Mouse (Mus musculus): Measurements from ENCODE around the gene Nkx2-5. TPM values are rescaled to one million over a fixed set of nuclear protein-coding genes. Genes with fewer than 3 reads are reported as not detected.

Gene Nkx2-5
- polyA plus RNA-seq, 1 experiment from 2014 or later = 7.4 TPM

DNA sequence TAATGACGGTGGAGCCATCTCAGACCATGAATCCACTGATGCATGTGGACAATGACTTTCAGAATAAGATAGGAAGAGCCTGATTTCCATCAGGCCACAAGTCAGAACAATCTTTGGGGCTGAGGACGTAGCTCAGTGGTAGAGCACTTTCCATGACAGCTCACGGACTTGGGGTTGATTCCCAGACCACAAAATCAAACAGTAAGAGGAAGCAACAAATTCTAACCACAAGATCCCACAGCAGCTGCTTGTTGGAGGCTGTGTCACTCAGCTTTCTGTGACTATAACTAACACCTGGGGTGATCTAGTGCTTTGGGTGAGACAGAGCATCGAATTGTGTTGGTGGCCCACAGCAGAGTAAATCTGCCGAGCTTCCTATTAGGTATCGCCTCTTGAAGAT is 28.0 kb downstream of the Nkx2-5 start:
- WGBS = 75% methylated on average over 6 of the region's 6 CpGs

DNA sequence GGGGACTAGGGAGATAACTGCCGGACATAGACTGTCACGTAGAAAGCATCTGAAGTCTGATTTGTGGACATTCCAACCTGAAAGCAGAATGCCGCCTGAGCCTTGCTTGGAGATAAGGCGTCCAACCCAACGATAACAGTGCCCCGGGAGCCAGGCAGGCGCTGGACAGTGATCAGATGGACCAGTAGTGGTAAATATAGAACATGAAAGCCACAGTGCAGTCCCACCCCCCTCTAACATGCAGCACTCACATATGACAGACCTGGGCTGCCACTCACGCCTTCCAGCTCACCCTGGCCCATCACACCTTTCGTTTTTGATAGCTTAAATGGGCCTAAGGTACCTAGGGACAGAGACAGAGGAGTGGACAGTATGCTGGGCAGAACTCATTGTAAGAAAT is 31.3 kb downstream of the Nkx2-5 start:
- H3K4me1 ChIP-seq (ENCODE audit: control insufficient read depth, insufficient read depth, low read length) = no peaks in the 10 kb centered on the region
- DNase-seq (ENCODE audit: low spot score) (no peak), ATAC-seq (ENCODE audit: low read depth) (no peak)
- H3K4me2 ChIP-seq (ENCODE audit: low read depth, low read length) = no peak overlapping the region
- 86% methylated on average over 9 of the region's 9 CpGs for WGBS
- no peak overlapping the region for H3K27ac ChIP-seq (replicated peaks; ENCODE audit: low read depth, low read length)
- no peaks in the 10 kb centered on the region; the same call in 1 of the 2 replicates for H3K27me3 ChIP-seq (replicated peaks; ENCODE audit: control insufficient read depth, insufficient read depth, low read length)
- no peaks in the 10 kb centered on the region for H3K9me3 ChIP-seq (ENCODE audit: control insufficient read depth, low read length)
- no peak overlapping the region for H3K4me3 ChIP-seq (ENCODE audit: low read depth, low read length)
- H3K9ac ChIP-seq (ENCODE audit: low read depth, low read length) = no peak overlapping the region
- no peaks in the 10 kb centered on the region for H3K36me3 ChIP-seq (ENCODE audit: control insufficient read depth, insufficient read depth, low read length)

More for the DNA sequence above, 28.0 kb downstream of the Nkx2-5 start:
- no peak overlapping the region for H3K4me3 ChIP-seq (ENCODE audit: low read depth, low read length)
- no peaks in the 10 kb centered on the region; the same call in 1 of the 2 replicates for H3K27me3 ChIP-seq (replicated peaks; ENCODE audit: control insufficient read depth, insufficient read depth, low read length)
- ATAC-seq (ENCODE audit: low read depth) (no peak), DNase-seq (ENCODE audit: low spot score) (no peak)
- H3K9me3 ChIP-seq (ENCODE audit: control insufficient read depth, low read length) = no peaks in the 10 kb centered on the region
- H3K4me1 ChIP-seq (ENCODE audit: control insufficient read depth, insufficient read depth, low read length) = no peaks in the 10 kb centered on the region
- H3K27ac ChIP-seq (replicated peaks; ENCODE audit: low read depth, low read length) = no peak overlapping the region
- H3K9ac ChIP-seq (ENCODE audit: low read depth, low read length) = no peak overlapping the region
- H3K36me3 ChIP-seq (ENCODE audit: control insufficient read depth, insufficient read depth, low read length) = no peaks in the 10 kb centered on the region
- H3K4me2 ChIP-seq (ENCODE audit: low read depth, low read length) = no peak overlapping the region

DNA sequence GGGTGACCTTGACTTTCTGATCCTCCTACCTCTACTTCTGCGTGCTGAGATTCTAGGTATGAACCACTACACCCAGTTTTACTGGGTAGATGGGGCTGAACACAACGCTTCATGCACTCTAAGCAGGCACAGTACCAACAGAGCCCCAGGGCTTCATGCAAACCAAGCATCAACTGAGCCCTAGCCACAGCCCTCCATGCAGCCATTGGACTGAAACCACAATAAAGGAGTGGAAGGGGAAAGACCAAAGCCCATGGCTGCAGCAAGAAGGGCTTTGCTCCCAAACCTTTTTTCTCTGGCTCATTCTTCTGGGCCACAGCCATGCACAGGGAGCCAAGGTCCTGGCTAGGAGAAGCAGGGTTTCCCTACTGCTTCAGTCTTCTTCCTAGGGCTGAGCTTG is 32.2 kb downstream of the Nkx2-5 start:
- Histone ChIP-seq H3K4me2 (ENCODE audit: low read depth, low read length) (no peak overlapping the region), H3K4me1 (ENCODE audit: control insufficient read depth, insufficient read depth, low read length) (no peaks in the 10 kb centered on the region), H3K27me3 (replicated peaks; ENCODE audit: control insufficient read depth, insufficient read depth, low read length) (no peaks in the 10 kb centered on the region; the same call in 1 of the 2 replicates), H3K36me3 (ENCODE audit: control insufficient read depth, insufficient read depth, low read length) (no peaks in the 10 kb centered on the region), H3K9ac (ENCODE audit: low read depth, low read length) (no peak overlapping the region), H3K4me3 (ENCODE audit: low read depth, low read length) (no peak overlapping the region), H3K27ac (replicated peaks; ENCODE audit: low read depth, low read length) (no peak overlapping the region), H3K9me3 (ENCODE audit: control insufficient read depth, low read length) (no peaks in the 10 kb centered on the region)
- ATAC-seq (ENCODE audit: low read depth) (no peak), DNase-seq (ENCODE audit: low spot score) (no peak)
- 64% methylated on average over 2 of the region's 2 CpGs for WGBS

DNA sequence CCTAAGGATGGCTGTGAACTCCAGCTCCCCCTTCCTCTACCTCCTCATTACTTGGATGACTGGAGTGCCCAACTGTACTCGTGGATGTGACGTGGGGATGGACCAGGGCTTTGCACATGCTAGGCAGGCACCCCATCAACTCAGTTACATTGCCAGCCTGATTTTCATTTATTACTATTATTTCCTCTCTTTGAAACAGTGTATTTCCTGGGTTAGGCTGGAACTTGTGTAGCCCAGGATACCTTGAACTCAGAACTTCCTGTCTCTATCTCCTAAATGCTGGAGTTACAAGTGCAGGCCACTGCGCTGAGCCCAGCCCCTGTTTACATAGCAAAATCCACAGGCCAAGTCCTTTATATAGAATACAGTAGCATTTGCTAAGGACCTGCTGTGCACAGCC is 41.9 kb downstream of the Nkx2-5 start:
- Histone ChIP-seq H3K27me3 (replicated peaks; ENCODE audit: control insufficient read depth, insufficient read depth, low read length) (no peaks in the 10 kb centered on the region), H3K36me3 (ENCODE audit: control insufficient read depth, insufficient read depth, low read length) (no peaks in the 10 kb centered on the region), H3K4me2 (ENCODE audit: low read depth, low read length) (no peak overlapping the region), H3K27ac (replicated peaks; ENCODE audit: low read depth, low read length) (no peak overlapping the region), H3K4me3 (ENCODE audit: low read depth, low read length) (no peak overlapping the region), H3K9ac (ENCODE audit: low read depth, low read length) (no peak overlapping the region), H3K9me3 (ENCODE audit: control insufficient read depth, low read length) (no peaks in the 10 kb centered on the region), H3K4me1 (ENCODE audit: control insufficient read depth, insufficient read depth, low read length) (no peaks in the 10 kb centered on the region)
- ATAC-seq (ENCODE audit: low read depth) (no peak), DNase-seq (ENCODE audit: low spot score) (no peak)
- WGBS = 80% methylated on average over 3 of the region's 3 CpGs

DNA sequence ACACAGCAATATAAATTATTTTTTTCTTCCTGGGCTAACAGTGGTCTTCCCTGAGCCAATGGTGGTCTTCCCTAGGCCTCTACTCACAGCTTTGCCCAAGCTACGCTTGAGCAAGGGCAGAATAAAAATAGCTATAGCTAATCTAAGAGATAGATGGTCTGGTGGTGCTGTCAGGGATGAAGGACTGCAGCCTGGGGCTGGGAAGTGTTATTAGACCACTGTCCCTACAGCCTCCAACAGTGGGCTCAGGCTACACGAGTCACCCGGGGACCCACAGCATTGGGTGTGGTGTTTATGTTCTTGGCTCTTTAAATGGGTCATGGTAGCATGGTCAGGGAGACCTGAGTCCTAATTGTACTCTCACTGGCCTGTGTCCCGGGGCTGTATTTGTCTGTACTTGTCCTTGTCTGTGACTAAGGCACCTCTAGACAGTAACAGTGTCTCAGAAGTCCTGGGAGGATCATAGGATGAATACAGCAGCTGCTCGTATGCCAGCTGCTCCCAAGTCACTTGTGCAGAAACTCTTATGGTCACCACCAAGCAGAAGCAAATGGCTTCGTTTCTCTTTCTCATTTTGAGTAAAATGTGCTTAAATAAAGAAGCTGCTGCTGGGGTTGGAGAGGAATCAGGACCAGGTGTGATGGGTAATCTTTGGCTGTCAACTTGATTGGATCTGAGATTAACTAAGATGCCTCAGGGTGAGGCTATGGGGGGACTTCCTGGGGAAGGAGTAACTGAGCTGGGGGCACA is 47.3 kb downstream of the Nkx2-5 start:
- DNase-seq (ENCODE audit: low spot score) (no peak), ATAC-seq (ENCODE audit: low read depth) (no peak)
- no peaks in the 10 kb centered on the region for H3K27me3 ChIP-seq (replicated peaks; ENCODE audit: control insufficient read depth, insufficient read depth, low read length)
- H3K27ac ChIP-seq (replicated peaks; ENCODE audit: low read depth, low read length) = no peak overlapping the region
- H3K9ac ChIP-seq (ENCODE audit: low read depth, low read length) = no peak overlapping the region
- peaks cover 8% of the 10 kb centered on the region for H3K36me3 ChIP-seq (ENCODE audit: control insufficient read depth, insufficient read depth, low read length)
- H3K4me3 ChIP-seq (ENCODE audit: low read depth, low read length) = no peak overlapping the region
- H3K4me2 ChIP-seq (ENCODE audit: low read depth, low read length) = no peak overlapping the region
- no peaks in the 10 kb centered on the region for H3K4me1 ChIP-seq (ENCODE audit: control insufficient read depth, insufficient read depth, low read length)
- 69% methylated on average over 6 of the region's 6 CpGs for WGBS
- H3K9me3 ChIP-seq (ENCODE audit: control insufficient read depth, low read length) = no peaks in the 10 kb centered on the region

DNA sequence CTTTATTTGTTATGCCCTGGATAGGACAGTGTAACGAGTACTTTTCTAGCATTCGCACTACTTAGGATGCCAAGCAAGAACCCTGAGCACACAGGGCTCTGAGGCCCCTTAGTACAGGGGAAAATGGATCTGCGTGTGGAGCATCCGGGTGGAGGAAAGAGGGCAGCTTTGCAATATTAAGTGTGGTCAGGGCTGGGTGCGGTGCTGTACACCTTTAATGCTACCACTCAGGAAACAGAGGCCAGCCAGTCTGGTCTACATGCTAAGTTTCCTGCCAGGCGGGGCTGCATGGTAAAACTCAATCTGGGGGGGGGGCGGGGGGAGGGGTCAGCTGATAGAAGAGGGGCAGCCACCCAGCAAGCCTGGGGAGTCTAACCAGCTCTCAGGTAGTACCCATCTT is 49.4 kb downstream of the Nkx2-5 start:
- 74% methylated on average over 6 of the region's 7 CpGs for WGBS
- ATAC-seq (ENCODE audit: low read depth) = no peak
- H3K9me3 ChIP-seq (ENCODE audit: control insufficient read depth, low read length) = no peaks in the 10 kb centered on the region
- no peak overlapping the region for H3K4me3 ChIP-seq (ENCODE audit: low read depth, low read length)
- DNase-seq (ENCODE audit: low spot score) = no peak
- no peaks in the 10 kb centered on the region for H3K4me1 ChIP-seq (ENCODE audit: control insufficient read depth, insufficient read depth, low read length)
- no peak overlapping the region for H3K4me2 ChIP-seq (ENCODE audit: low read depth, low read length)
- H3K27me3 ChIP-seq (replicated peaks; ENCODE audit: control insufficient read depth, insufficient read depth, low read length) = no peaks in the 10 kb centered on the region
- no peak overlapping the region for H3K27ac ChIP-seq (replicated peaks; ENCODE audit: low read depth, low read length)
- H3K36me3 ChIP-seq (ENCODE audit: control insufficient read depth, insufficient read depth, low read length) = peaks cover 28% of the 10 kb centered on the region
- no peak overlapping the region for H3K9ac ChIP-seq (ENCODE audit: low read depth, low read length)

DNA sequence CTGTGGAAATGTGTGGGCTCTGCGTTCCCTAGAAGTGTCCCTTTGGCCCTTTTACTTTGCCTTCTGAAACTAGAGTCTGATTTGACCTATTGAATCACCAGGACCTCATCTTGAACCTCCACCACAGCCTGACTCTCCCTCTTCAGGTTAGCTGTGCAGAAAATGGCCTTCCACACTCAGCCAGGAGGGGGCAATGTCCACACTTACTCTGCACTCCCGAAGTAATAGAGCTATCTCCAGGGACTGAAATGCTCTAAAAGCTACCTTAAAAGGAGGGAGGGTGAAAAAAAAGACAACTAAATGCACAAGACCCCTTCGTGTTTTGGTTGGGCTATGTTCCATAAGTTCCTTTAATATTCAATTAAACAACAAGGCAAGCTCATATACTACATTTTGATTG is 50.1 kb downstream of the Nkx2-5 start:
- no peak overlapping the region for H3K9ac ChIP-seq (ENCODE audit: low read depth, low read length)
- H3K27me3 ChIP-seq (replicated peaks; ENCODE audit: control insufficient read depth, insufficient read depth, low read length) = no peaks in the 10 kb centered on the region
- H3K9me3 ChIP-seq (ENCODE audit: control insufficient read depth, low read length) = no peaks in the 10 kb centered on the region
- no peaks in the 10 kb centered on the region for H3K4me1 ChIP-seq (ENCODE audit: control insufficient read depth, insufficient read depth, low read length)
- no peak overlapping the region for H3K4me2 ChIP-seq (ENCODE audit: low read depth, low read length)
- H3K36me3 ChIP-seq (ENCODE audit: control insufficient read depth, insufficient read depth, low read length) = peaks cover 35% of the 10 kb centered on the region
- no peak overlapping the region for H3K27ac ChIP-seq (replicated peaks; ENCODE audit: low read depth, low read length)
- H3K4me3 ChIP-seq (ENCODE audit: low read depth, low read length) = no peak overlapping the region
- ATAC-seq (ENCODE audit: low read depth) (no peak), DNase-seq (ENCODE audit: low spot score) (peak; percentile 51)
- WGBS = 28% methylated on average over 3 of the region's 3 CpGs

DNA sequence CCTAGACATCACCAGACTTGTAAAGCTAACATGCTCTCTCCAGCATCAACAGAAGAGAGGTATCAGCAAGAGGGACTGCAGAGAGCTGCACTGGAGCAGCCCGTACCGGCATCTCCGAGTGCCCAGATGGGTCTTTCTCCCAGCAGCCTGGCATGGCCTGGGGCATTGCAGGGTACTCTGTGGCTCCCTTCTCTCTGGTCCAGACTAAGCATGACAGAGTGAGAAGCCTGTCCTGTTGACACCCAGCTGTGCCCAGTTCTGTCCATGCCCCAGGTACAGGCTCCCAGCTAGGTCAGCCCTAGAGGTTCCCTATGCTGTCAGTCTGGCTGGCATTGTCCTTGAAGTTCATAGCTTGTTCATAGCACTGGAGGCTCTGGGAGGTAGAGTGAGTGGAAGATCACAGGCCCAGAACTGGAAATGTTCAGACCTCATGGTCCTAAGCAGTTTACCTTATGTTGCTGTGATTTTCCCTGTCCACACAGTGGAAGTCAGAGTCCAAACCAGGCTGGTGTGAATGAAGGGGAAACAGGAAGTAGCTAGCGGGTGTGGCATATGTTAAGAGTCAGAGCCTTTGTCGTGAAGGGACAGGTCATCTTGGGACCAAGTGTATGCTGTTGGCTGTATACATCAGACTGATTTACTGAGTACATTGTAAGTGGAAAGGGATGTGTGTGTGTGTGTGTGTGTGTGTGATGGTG is 51.6 kb downstream of the Nkx2-5 start:
- Histone ChIP-seq H3K36me3 (ENCODE audit: control insufficient read depth, insufficient read depth, low read length) (peaks cover 50% of the 10 kb centered on the region), H3K4me3 (ENCODE audit: low read depth, low read length) (no peak overlapping the region), H3K4me2 (ENCODE audit: low read depth, low read length) (no peak overlapping the region), H3K9ac (ENCODE audit: low read depth, low read length) (no peak overlapping the region), H3K4me1 (ENCODE audit: control insufficient read depth, insufficient read depth, low read length) (no peaks in the 10 kb centered on the region), H3K9me3 (ENCODE audit: control insufficient read depth, low read length) (no peaks in the 10 kb centered on the region), H3K27ac (replicated peaks; ENCODE audit: low read depth, low read length) (no peak overlapping the region), H3K27me3 (replicated peaks; ENCODE audit: control insufficient read depth, insufficient read depth, low read length) (no peaks in the 10 kb centered on the region)
- ATAC-seq (ENCODE audit: low read depth) = no peak
- no peak for DNase-seq (ENCODE audit: low spot score)
- 83% methylated on average over 5 of the region's 5 CpGs for WGBS

DNA sequence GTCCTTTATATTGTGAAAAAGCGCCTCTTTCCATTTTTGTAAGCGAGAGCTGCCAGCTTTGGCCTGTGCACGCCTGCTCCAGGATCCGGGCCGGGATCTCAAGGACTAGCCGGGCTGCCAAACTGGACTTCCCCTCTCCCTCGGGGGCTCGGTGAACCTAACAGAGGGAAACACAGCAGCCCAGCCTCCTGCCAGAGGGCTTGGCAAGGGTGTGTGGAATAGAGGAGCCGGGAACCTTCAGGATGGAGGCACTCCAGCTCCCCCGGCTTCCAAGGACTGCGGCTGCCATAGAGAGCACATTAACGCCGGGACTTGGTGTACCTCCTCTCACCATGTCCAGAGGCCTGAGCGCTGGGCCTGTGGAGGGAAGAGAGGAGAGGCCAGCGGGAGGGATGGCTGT is 52.7 kb downstream of the Nkx2-5 start:
- 89% methylated on average over 15 of the region's 15 CpGs for WGBS
- no peaks in the 10 kb centered on the region for H3K27me3 ChIP-seq (replicated peaks; ENCODE audit: control insufficient read depth, insufficient read depth, low read length)
- peaks cover 58% of the 10 kb centered on the region for H3K36me3 ChIP-seq (ENCODE audit: control insufficient read depth, insufficient read depth, low read length)
- H3K4me1 ChIP-seq (ENCODE audit: control insufficient read depth, insufficient read depth, low read length) = no peaks in the 10 kb centered on the region
- no peak overlapping the region for H3K27ac ChIP-seq (replicated peaks; ENCODE audit: low read depth, low read length)
- H3K9me3 ChIP-seq (ENCODE audit: control insufficient read depth, low read length) = no peaks in the 10 kb centered on the region
- ATAC-seq (ENCODE audit: low read depth) = no peak
- no peak for DNase-seq (ENCODE audit: low spot score)
- H3K4me2 ChIP-seq (ENCODE audit: low read depth, low read length) = no peak overlapping the region
- no peak overlapping the region for H3K9ac ChIP-seq (ENCODE audit: low read depth, low read length)
- H3K4me3 ChIP-seq (ENCODE audit: low read depth, low read length) = no peak overlapping the region

All from embryonic facial prominence, embryonic 14.5 days (tissue).